Mouse (Mus musculus) heart, embryonic 11.5 days (tissue): ENCODE results near the gene Cdk2. TPM values are rescaled to one million over a fixed set of nuclear protein-coding genes. Genes with fewer than 3 reads are reported as not detected.
A peak's percentile ranks its signal among the peaks of the same experiment; 100 is the strongest.
"Not testable (repeated sequence)": the region's sequence is repeated elsewhere in the genome, so short reads cannot be mapped to it uniquely, and the experiment has no call there.

Experiments
- ATAC-seq: fragments of 200-750 bp; cut with Nextera tagmentation; replicated peaks from 2 replicates; pipeline ENCODE4 v1.8.0; 2017; ENCODE audit warnings: moderate library complexity; ENCODE audit not compliant: insufficient number of reproducible peaks, low FRiP score, low TSS enrichment
- H3K27ac ChIP-seq: fragments of 300-500 bp; sonication (generic); 2 replicates; pipeline ENCODE4 v1.5.1; 2014; ENCODE audit warnings: mild to moderate bottlenecking, low read depth, low read length
- H3K27me3 ChIP-seq: fragments of 300-500 bp; sonication (generic); 2 replicates; pipeline ENCODE4 v1.6.1; 2014; ENCODE audit warnings: mild to moderate bottlenecking, low read length, mixed read lengths; ENCODE audit not compliant: control insufficient read depth, insufficient read depth
- H3K36me3 ChIP-seq: fragments of 300-500 bp; sonication (generic); 2 replicates; pipeline ENCODE4 v1.6.1; 2014; ENCODE audit warnings: mild to moderate bottlenecking, low read length, moderate library complexity, mixed read lengths; ENCODE audit not compliant: control insufficient read depth, insufficient read depth
- H3K4me1 ChIP-seq: fragments of 300-500 bp; sonication (generic); 2 replicates; pipeline ENCODE4 v1.6.1; 2014; ENCODE audit warnings: low read length; ENCODE audit not compliant: control insufficient read depth, insufficient read depth
- H3K4me2 ChIP-seq: fragments of 300-500 bp; sonication (generic); 2 replicates; pipeline ENCODE4 v1.6.1; 2014; ENCODE audit warnings: mild to moderate bottlenecking, moderate library complexity
- H3K4me3 ChIP-seq: fragments of 300-500 bp; sonication (generic); 2 replicates; pipeline ENCODE4 v1.5.1; 2014; ENCODE audit warnings: low read depth, low read length
- H3K9ac ChIP-seq: fragments of 300-500 bp; sonication (generic); 2 replicates; pipeline ENCODE4 v1.6.1; 2014; ENCODE audit warnings: mild to moderate bottlenecking, low read depth, low read length, moderate library complexity
- H3K9me3 ChIP-seq: fragments of 300-500 bp; sonication (generic); replicated peaks from 2 replicates; pipeline ENCODE4 v1.6.1; 2016; ENCODE audit warnings: low read length; ENCODE audit not compliant: control insufficient read depth
- WGBS: fragments of 180-500 bp; shearing (Covaris S2); extraction: QIAGEN DNeasy Blood & Tissue Kit; methylation state at CpG from one replicate; pipeline ENCODE4 v1.1.7; 2014; ENCODE audit not compliant: insufficient replicate concordance; 5-methylcytosine and 5-hydroxymethylcytosine counted together
- polyA plus RNA-seq: library from polyadenylated mRNA; unstranded; fragments of >200 nt; fragmentation: Nextera tagmentation; extraction: Ambion mirVana; gene quantifications from 2 replicates; pipeline ENCODE4 v1.2.1, GENCODE M21; 2014

Gene Cdk2
- polyA plus RNA-seq, 1 experiment from 2014 or later = 91.1 TPM

DNA sequence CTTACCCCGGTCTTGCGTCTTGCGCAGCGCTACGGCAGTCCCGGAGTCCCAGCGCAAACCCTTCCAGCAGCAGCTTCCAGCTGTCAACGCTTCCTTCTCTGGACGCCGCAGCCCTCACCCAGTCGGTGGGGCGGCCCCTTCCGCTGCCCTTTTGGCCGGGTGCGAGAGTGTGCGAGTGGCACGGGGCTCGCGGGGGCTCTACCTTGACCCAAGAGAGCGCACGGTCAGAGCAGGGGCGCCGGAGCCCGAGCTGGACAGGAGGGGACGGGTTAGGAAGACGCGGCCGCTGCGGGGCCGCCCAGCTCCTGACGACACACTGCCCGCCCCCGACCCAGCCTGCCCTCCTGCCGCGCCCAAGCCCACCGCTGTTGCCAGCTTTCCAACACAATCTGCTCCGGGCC is 39.0 kb upstream of the Cdk2 start:
- Histone ChIP-seq H3K9me3 (no peaks in the 10 kb centered on the region), H3K4me3 (peak overlapping the region; percentile 65), H3K4me2 (peak overlapping the region; percentile 90), H3K36me3 (no peaks in the 10 kb centered on the region), H3K27ac (peak overlapping the region; percentile 57), H3K9ac (peak overlapping the region; percentile 73), H3K27me3 (peaks cover 5% of the 10 kb centered on the region; the same call in 1 of the 2 replicates), H3K4me1 (peaks cover 14% of the 10 kb centered on the region)
- ATAC-seq = peak; percentile 64
- 0% methylated on average over 35 of the region's 37 CpGs for WGBS

DNA sequence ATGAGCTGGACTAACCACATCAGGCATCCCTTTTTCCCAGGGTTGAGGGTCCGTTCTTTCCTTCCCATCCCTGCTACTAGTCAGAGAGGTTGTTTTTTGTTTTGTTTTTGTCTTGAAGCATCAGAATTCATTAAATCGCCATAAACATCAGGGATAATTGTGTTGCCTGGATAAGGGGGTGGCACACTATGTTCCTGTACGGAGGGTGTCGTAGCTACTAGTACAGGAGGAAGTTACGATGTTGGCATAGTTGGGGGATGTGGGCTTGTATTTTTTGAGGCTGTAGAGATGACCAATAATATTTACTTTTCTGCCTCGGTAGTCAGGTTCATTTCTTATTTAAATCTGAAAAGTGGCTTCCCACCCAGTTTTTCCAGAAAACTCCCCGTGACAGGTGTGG is 38.4 kb upstream of the Cdk2 start:
- peaks cover 14% of the 10 kb centered on the region for H3K4me1 ChIP-seq
- H3K27ac ChIP-seq = no peak overlapping the region
- ATAC-seq = no peak
- peak overlapping the region; percentile 73 for H3K9ac ChIP-seq
- H3K4me2 ChIP-seq = peak overlapping the region; percentile 90
- no peaks in the 10 kb centered on the region for H3K9me3 ChIP-seq
- H3K36me3 ChIP-seq = no peaks in the 10 kb centered on the region
- H3K4me3 ChIP-seq = peak overlapping the region; percentile 65
- H3K27me3 ChIP-seq = peaks cover 5% of the 10 kb centered on the region; the same call in 1 of the 2 replicates
- WGBS = 8% methylated on average over 7 of the region's 7 CpGs

DNA sequence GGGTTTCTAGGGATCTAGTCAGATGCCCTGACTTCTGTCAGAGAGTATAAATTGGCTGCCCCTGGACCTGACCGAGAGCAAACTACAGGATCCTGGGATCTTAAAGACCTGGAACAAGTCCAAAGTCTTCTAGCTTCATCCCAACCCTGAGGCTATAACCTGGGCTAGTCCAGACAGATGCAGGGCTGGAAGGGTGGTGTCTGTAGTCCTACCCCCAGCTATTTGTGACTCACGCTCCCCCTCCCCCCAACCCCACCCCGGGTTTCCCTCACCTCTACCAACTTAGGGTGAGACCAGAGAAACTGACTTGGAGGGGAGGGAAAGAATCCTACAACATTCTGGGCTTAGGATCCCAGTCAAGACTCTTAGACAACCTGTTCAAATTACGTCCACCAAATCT is 37.8 kb upstream of the Cdk2 start:
- H3K9ac ChIP-seq = no peak overlapping the region
- no peaks in the 10 kb centered on the region for H3K36me3 ChIP-seq
- H3K27me3 ChIP-seq = peaks cover 5% of the 10 kb centered on the region; the same call in 1 of the 2 replicates
- WGBS = 32% methylated on average over 4 of the region's 4 CpGs
- peaks cover 14% of the 10 kb centered on the region for H3K4me1 ChIP-seq
- ATAC-seq = no peak
- H3K4me2 ChIP-seq = peak overlapping the region; percentile 90
- H3K9me3 ChIP-seq = no peaks in the 10 kb centered on the region
- no peak overlapping the region for H3K4me3 ChIP-seq
- H3K27ac ChIP-seq = no peak overlapping the region

DNA sequence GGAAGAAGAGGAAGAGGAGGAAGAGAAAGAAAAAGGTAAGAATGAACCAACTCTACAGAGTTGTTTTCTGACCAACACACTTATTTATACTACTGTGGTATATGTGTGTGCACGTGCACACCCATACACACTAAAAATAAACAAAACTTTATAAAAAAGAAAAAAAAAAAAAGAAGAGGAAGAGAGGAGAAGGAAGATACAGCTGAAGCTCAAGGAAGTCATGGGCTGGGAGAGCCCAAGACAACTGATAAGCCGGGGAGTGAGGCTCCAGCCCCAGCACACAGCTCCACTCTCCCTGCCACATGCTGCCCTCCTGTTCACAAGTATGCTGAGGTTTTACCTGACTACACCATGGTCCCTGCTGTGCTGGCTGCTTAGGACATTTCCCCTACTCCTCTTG is 35.5 kb upstream of the Cdk2 start:
- H3K27me3 ChIP-seq = peaks cover 5% of the 10 kb centered on the region; the same call in 1 of the 2 replicates
- H3K4me2 ChIP-seq = no peak overlapping the region
- peaks cover 17% of the 10 kb centered on the region for H3K4me1 ChIP-seq
- 42% methylated on average over 2 of the region's 2 CpGs for WGBS
- no peak overlapping the region for H3K27ac ChIP-seq
- no peak overlapping the region for H3K4me3 ChIP-seq
- H3K9me3 ChIP-seq = no peaks in the 10 kb centered on the region
- no peak overlapping the region for H3K9ac ChIP-seq
- H3K36me3 ChIP-seq = no peaks in the 10 kb centered on the region
- ATAC-seq = no peak

DNA sequence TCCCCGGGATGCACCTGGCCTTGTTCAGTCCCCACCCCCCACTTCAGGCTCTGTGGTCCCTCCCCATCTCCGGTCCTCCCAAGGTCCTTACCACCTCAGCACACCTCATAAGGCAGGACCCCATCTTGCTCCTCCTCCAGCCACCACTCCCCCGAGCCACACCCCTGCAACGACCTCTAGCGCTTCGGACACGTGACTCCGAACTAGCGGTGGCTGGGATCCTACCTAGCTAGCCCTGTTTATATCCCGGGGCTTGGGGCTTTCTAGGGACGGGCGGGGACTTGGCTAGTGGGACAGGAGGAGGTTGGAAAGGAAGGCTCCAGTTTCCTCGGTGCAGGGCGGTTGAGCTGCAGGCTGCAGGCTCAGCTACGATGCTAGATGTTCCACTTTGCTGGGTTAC is 32.6 kb upstream of the Cdk2 start:
- Histone ChIP-seq H3K9ac (peak overlapping the region; percentile 29; the same call in 1 of the 2 replicates), H3K36me3 (no peaks in the 10 kb centered on the region), H3K4me3 (peak overlapping the region; percentile 22; the same call in 1 of the 2 replicates), H3K9me3 (no peaks in the 10 kb centered on the region), H3K4me2 (peak overlapping the region; percentile 59), H3K27ac (no peak overlapping the region), H3K27me3 (peaks cover 1% of the 10 kb centered on the region; the same call in 1 of the 2 replicates), H3K4me1 (peaks cover 4% of the 10 kb centered on the region; the same call in 1 of the 2 replicates)
- 0 out of 2 replicates have a peak, but pooled peaks have one; percentile 49 for ATAC-seq
- WGBS = 3% methylated on average over 15 of the region's 15 CpGs

DNA sequence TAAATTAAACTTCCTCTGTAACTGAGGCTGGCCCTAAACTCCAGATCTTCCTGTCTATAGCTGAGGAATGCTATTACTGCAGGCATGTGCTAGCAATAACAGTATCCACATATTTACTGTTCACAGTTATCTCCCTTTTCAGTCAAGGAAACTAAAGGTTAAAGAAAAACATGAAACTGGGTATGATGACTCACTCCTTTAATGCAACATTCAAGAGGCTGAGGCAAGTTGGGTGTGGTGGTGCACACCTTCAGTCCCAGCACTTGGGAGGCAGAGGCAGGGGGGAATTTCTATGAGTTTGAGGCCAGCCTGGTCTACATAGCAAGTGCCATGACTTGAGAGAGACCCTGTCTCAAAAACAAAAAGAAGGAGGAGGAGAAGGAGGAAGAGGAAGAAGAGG is 27.2 kb upstream of the Cdk2 start:
- Histone ChIP-seq H3K27me3 (no peaks in the 10 kb centered on the region), H3K9me3 (no peaks in the 10 kb centered on the region), H3K4me3 (no peak overlapping the region), H3K36me3 (no peaks in the 10 kb centered on the region), H3K4me1 (no peaks in the 10 kb centered on the region), H3K27ac (no peak overlapping the region), H3K4me2 (no peak overlapping the region), H3K9ac (no peak overlapping the region)
- ATAC-seq = no peak

GRCm38 (mm10) chr10:128731002-128731433 is 26.2 kb upstream of the Cdk2 start:
- no peaks in the 10 kb centered on the region for H3K27me3 ChIP-seq
- H3K4me2 ChIP-seq = 0 out of 2 replicates have a peak overlapping the region, but pooled peaks have one; percentile 23
- H3K36me3 ChIP-seq = no peaks in the 10 kb centered on the region
- WGBS = 20% methylated on average over 10 of the region's 10 CpGs
- no peak overlapping the region for H3K4me3 ChIP-seq
- H3K9ac ChIP-seq = no peak overlapping the region
- H3K27ac ChIP-seq = no peak overlapping the region
- ATAC-seq = no peak
- H3K9me3 ChIP-seq = no peaks in the 10 kb centered on the region
- H3K4me1 ChIP-seq = no peaks in the 10 kb centered on the region

DNA sequence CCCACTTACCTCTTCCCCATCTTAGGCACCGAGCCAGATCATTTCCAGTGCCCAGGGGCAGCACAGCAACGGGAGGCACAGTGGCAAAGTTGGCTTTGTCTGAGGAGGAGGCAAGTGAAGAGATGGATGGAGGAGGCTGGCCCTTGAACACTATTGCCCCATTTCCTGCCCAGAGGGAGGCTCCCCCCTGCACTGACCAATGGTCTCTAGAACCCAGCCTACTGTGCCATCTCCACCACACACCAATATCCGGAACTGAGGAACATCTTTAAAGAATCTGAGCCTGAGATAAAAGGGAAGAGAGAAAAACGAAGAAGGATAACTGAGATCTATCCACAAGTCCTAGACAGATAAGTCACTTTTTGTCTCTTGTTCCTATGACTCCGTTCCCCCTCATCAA is 23.2 kb upstream of the Cdk2 start:
- 74% methylated on average over 5 of the region's 5 CpGs for WGBS
- no peak overlapping the region for H3K27ac ChIP-seq
- H3K9ac ChIP-seq = no peak overlapping the region

GRCm38 (mm10) chr10:128725466-128725865 is 20.6 kb upstream of the Cdk2 start:
- H3K36me3 ChIP-seq, H3K4me1 ChIP-seq, H3K9me3 ChIP-seq, H3K27ac ChIP-seq, H3K9ac ChIP-seq, H3K4me2 ChIP-seq, H3K4me3 ChIP-seq, ATAC-seq, H3K27me3 ChIP-seq: not testable (repeated sequence)
- WGBS = 68% methylated on average over 3 of the region's 4 CpGs

More for the DNA sequence above, 23.2 kb upstream of the Cdk2 start:
- Histone ChIP-seq H3K27me3 (no peaks in the 10 kb centered on the region), H3K36me3 (no peaks in the 10 kb centered on the region), H3K4me2 (no peak overlapping the region), H3K9me3 (no peaks in the 10 kb centered on the region), H3K4me3 (no peak overlapping the region), H3K4me1 (no peaks in the 10 kb centered on the region)
- no peak for ATAC-seq
